Comparison of ENCODE assay signal across 7 mouse cellular contexts in genomic region chr9:64172816-64173665, GRCm38 (mm10). TPM values are rescaled to one million over a fixed set of nuclear protein-coding genes. Genes with fewer than 3 reads are reported as not detected.
DNase-seq lines count a peak whose midpoint lies in the region; ATAC-seq and TF ChIP-seq lines count a peak whose summit lies in the region.

Zwilch (minus strand) TSS chr9:64173104.
Rpl4 (plus strand) TSS chr9:64173375.

- no peaks in the 10 kb centered on the region; the same call in 1 of the 2 replicates for H3K4me1 ChIP-seq in intestine, postnatal 0 days (replicated peaks; ENCODE audit: control insufficient read depth, insufficient read depth, low read length)
- H3K4me1 ChIP-seq in midbrain, embryonic 12.5 days: peaks cover 10% of the 10 kb centered on the region
- H3K4me1 ChIP-seq in small intestine, adult 2 months (ENCODE audit: control insufficient read depth, insufficient read depth, insufficient read length, low read length): peaks cover 3% of the 10 kb centered on the region; the same call in 1 of the 2 replicates

- peak within 1 kb of the TSS; percentile 57; the same call in 1 of the 2 replicates for H3K27ac ChIP-seq in intestine, postnatal 0 days (ENCODE audit: low read depth, low read length)
- peak within 1 kb of the TSS; percentile 88 for H3K27ac ChIP-seq in midbrain, embryonic 12.5 days (replicated peaks)
- peak within 1 kb of the TSS; percentile 86 for H3K27ac ChIP-seq in small intestine, adult 2 months (ENCODE audit: insufficient read depth, low read depth, low read length)

- intact Hi-C loops in left cerebral cortex, postnatal 4 days (cut with DNase I): no loop called here

- TF ChIP-seq CTCF in intestine, postnatal 0 days (IDR thresholded peaks at IDR 0.05; ENCODE audit: low read depth): peak; percentile 50
- TF ChIP-seq CTCF in small intestine, adult 2 months (IDR thresholded peaks at IDR 0.05; ENCODE audit: extremely low read depth, insufficient read length, insufficient replicate concordance, low read depth, low read length): no peak

- H3K9ac ChIP-seq in intestine, postnatal 0 days (ENCODE audit: low read depth, low read length): peak within 1 kb of the TSS; percentile 93
- peak within 1 kb of the TSS; percentile 83 for H3K9ac ChIP-seq in midbrain, embryonic 12.5 days (replicated peaks)

- H3K27me3 ChIP-seq in intestine, postnatal 0 days (replicated peaks; ENCODE audit: control insufficient read depth, insufficient read depth, low read length): no peaks in the 10 kb centered on the region
- H3K27me3 ChIP-seq in midbrain, embryonic 12.5 days: no peaks in the 10 kb centered on the region
- H3K27me3 ChIP-seq in small intestine, adult 2 months (ENCODE audit: control insufficient read depth, insufficient read depth, low read length): no peaks in the 10 kb centered on the region

- H3K36me3 ChIP-seq in intestine, postnatal 0 days (ENCODE audit: control insufficient read depth, insufficient read depth): peaks cover 31% of the 10 kb centered on the region
- H3K36me3 ChIP-seq in midbrain, embryonic 12.5 days: peaks cover 33% of the 10 kb centered on the region
- peaks cover 30% of the 10 kb centered on the region for H3K36me3 ChIP-seq in small intestine, adult 2 months (ENCODE audit: control insufficient read depth, insufficient read depth, low read length)

- peak within 1 kb of the TSS; percentile 76 for H3K4me2 ChIP-seq in intestine, postnatal 0 days (replicated peaks; ENCODE audit: low read depth)
- H3K4me2 ChIP-seq in midbrain, embryonic 12.5 days (replicated peaks): peak within 1 kb of the TSS; percentile 86

- WGBS in intestine, postnatal 0 days: under 1% methylated on average over 42 of the region's 42 CpGs
- under 1% methylated on average over 40 of the region's 42 CpGs for WGBS in midbrain, embryonic 12.5 days
- WGBS in small intestine, adult 2 months: under 1% methylated on average over 42 of the region's 42 CpGs

- DNase-seq in adrenal gland, adult 8-10 months: peak; percentile 70
- peak; percentile 90 for DNase-seq in embryo, embryonic 9.5 days (ENCODE audit: extremely low spot score)
- peak; percentile 59 for DNase-seq in gonadal fat pad, adult 2 months (ENCODE audit: low read depth)
- peak; percentile 83 for DNase-seq in left cerebral cortex, postnatal 4 days

- peak; percentile 78 for ATAC-seq in intestine, postnatal 0 days
- peak; percentile 68 for ATAC-seq in midbrain, embryonic 12.5 days (ENCODE audit: low FRiP score, low read depth)

- peak; percentile 78 for TF ChIP-seq POLR2A in small intestine, adult 2 months (IDR thresholded peaks at IDR 0.05; ENCODE audit: low read depth, low read length)

- H3K4me3 ChIP-seq in intestine, postnatal 0 days (ENCODE audit: low read depth, low read length): peak within 1 kb of the TSS; percentile 98
- peak within 1 kb of the TSS; percentile 95 for H3K4me3 ChIP-seq in midbrain, embryonic 12.5 days
- H3K4me3 ChIP-seq in small intestine, adult 2 months (ENCODE audit: low read depth, low read length): peak within 1 kb of the TSS; percentile 92

- H3K9me3 ChIP-seq in intestine, postnatal 0 days (ENCODE audit: control insufficient read depth): no peaks in the 10 kb centered on the region
- no peaks in the 10 kb centered on the region for H3K9me3 ChIP-seq in midbrain, embryonic 12.5 days

RNA-seq across cellular contexts. Expression of gene Zwilch, which starts in this region (rescaled TPM):
- total RNA-seq in adrenal gland, adult 8-10 months (2022): 10 to 100 TPM in 1 of 4 experiments, 1 to 10 TPM in 3; 3.5 to 10.2 (median 6.3) TPM
- 1.7 and 1.9 TPM in 2 replicates for polyA plus RNA-seq in gonadal fat pad, adult 2 months (2012; rRNA removed)
- 3.0 and 4.1 TPM in 2 replicates for polyA plus RNA-seq in intestine, postnatal 0 days (2015; fragmentation: Nextera tagmentation; extraction: Ambion mirVana)
- total RNA-seq in left cerebral cortex, postnatal 4 days (2021): 1 to 10 TPM; 7.9 to 8.0 TPM
- polyA plus RNA-seq in midbrain, embryonic 12.5 days (2016; fragmentation: Nextera tagmentation; extraction: Ambion mirVana): 24.8 and 27.9 TPM in 2 replicates
- 0.70 and 1.9 TPM in 2 replicates for polyA plus RNA-seq in small intestine, adult 2 months (2012; rRNA removed)

RNA-seq across cellular contexts. Expression of gene Rpl4, which starts in this region (rescaled TPM):
- 100 to 1,000 TPM; 875 to 953 (median 912) TPM for total RNA-seq in adrenal gland, adult 8-10 months (2022)
- polyA plus RNA-seq in gonadal fat pad, adult 2 months (2012; rRNA removed): 584 and 601 TPM in 2 replicates
- polyA plus RNA-seq in intestine, postnatal 0 days (2015; fragmentation: Nextera tagmentation; extraction: Ambion mirVana): 575 and 580 TPM in 2 replicates
- 100 to 1,000 TPM; 735 to 744 TPM for total RNA-seq in left cerebral cortex, postnatal 4 days (2021)
- 799 and 822 TPM in 2 replicates for polyA plus RNA-seq in midbrain, embryonic 12.5 days (2016; fragmentation: Nextera tagmentation; extraction: Ambion mirVana)
- 122 and 189 TPM in 2 replicates for polyA plus RNA-seq in small intestine, adult 2 months (2012; rRNA removed)

Comparison
In these comparisons a context has a peak if more than half of its experiments do, and no peak if none do; other contexts are left out.
1. Peak in every context shown above with its lines: DNase-seq, ATAC-seq, H3K4me3 ChIP-seq and H3K27ac ChIP-seq.